Mouse (Mus musculus) embryo, embryonic 11 days (tissue): ENCODE results near the gene Mob3b.

Source experiments
- DNase-seq: peaks from one replicate; pipeline ENCODE4 v3.0.0-alpha.2; 2015

Gene Mob3b

DNA sequence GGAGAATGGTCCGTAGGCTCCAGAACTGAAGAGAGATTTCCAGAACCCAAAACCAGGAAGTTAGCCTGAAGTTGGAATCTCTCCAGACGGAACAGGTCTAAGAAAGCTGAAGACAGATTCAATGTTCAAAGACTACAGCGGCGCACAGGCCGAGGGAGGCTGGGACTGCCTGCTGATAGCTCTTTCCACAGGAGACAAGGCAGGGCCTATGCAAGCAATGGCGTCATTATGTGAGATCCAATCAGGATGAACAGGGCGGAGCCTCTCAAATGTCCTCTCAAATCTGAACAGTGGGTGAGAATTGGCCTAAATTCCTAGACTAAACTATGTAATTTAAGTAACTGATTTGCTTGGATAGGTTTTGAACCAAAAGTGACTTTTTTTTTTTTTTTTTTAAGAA lies 160.7 kb downstream of the Mob3b start:
- DNase-seq, result no peak

- DNase-seq, result no peak
Measured at GRCm38 (mm10) chr4:34993639-34993975, 163.7 kb downstream of the Mob3b start.

GRCm38 (mm10) chr4:34992866-34993638 lies 164.2 kb downstream of the Mob3b start:
- DNase-seq, result peak; percentile 70

GRCm38 (mm10) chr4:34991891-34992865 lies 165.1 kb downstream of the Mob3b start:
- DNase-seq, result peak; percentile 27

DNA sequence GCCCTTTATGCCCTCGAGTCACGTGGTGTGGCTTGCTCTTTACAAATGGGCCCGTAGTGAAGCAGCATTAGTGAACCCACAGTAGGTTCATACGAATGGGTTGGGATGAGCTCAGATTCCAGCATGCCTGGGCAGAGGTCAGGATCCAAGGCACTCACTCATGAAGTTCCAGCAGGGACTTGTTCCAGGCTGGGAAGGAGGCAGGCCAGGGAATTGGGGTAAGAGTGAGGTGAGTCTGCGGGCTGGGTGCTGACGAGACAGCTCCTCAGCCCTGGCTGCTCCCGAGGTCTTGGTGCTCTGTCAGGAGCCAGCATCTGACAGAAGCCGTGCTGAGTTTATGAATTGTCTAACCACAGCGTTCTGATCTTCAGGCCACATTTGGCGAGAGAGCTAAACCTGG lies 166.2 kb downstream of the Mob3b start:
- DNase-seq, result no peak

DNA sequence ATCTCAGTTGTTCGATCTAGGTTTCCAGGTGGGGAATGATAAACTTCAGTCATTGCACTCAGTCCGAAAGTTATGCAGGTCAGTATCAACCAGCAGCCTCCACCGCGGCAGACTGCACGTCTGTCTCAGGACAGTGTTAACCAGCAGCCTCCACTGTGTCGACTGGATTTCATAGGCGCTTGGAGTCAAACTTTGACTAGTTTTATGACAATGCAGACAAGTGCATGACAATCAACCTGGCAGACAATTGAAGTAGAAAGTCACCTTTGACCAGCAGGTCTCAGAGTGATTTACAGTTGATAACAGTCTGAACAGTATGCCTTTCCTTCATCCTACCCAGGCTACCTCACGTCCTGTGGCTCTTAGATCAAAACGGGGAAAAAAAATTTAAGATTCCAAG lies 166.6 kb downstream of the Mob3b start:
- no peak for DNase-seq

- DNase-seq, result no peak
Measured at GRCm38 (mm10) chr4:34987568-34987967, 169.7 kb downstream of the Mob3b start.

DNA sequence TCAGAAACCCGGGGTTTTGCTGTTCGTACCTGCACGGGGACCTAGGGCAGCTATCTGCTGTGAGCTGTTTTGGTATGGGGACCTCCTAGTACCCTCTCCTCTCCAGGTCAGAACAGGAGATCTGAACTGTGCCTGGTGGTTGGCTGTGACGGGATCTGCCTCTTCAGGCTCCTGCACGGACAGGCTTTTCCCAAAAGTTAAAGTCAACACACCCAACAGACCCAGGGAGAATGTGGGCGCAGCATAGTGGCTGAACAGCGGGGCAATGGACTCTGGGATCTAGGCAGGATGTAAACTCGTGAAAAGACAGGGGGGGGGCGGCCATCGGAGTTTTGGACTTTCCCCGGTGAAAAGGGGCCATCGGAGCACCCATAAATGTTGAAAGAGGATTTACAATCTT lies 170.2 kb downstream of the Mob3b start:
- DNase-seq, result no peak

- no peak for DNase-seq
Measured at GRCm38 (mm10) chr4:34986647-34987046, 170.6 kb downstream of the Mob3b start.

DNA sequence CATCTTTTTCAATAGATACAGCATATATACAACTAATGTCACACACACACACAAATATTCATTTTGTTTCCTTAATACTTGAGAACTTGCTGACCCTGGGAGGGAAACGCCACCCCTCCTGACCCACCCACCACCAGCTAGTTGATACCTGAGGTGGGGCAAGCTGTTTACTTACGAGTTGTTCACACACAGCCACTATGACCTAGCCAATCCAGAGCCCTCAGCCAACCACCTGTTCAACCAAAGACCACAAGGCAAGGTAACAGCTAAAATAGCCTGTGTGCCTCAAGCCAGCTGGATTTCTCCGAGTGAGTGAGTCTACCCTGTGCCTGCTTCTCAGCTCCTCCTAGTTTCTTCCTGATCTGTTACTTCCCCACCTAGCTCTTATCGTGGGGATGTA lies 172.9 kb downstream of the Mob3b start:
- DNase-seq, result no peak

GRCm38 (mm10) chr4:34983511-34983910 lies 173.8 kb downstream of the Mob3b start:
- no peak for DNase-seq

DNA sequence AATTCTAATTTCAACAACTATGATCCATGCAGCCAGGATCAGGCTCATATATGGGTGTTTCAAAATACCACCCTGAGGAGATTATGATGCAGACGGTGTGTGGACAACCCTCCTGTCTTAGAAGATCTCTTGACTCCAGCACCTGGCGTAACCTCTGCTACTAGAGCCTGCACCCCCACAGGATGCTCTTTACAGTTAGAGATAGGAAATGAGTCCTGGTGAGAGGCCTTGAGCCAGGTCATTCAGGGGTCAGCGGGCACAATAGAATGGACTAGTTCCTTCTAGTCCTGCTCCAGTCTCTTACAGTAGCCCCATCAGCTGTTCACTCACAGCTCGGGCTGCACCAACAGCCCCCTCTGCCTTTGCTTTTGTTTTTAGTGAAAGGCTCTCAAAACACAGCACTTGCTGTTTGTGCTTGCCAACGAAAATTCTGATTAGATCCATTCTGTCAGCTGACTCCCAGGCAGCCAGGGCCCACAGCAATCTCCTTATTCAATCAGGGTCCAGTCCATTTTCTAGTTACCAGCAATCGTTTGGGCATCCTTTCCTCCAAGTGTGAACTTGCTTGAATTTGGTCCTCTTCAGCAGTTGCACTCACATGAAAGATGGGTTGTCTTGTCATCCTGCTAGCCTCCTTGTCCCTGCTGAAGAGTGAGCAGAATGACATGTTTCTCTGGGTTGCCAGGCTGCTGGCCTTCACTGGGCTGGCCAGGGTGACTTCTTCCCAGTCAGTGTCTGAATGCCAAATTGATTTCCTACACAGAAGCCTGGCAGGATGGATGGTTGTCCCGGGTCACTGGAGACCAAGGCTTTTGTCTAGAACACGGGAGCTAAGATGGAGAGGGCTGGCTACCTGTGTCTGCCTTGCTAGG lies 175.7 kb downstream of the Mob3b start:
- no peak for DNase-seq

GRCm38 (mm10) chr4:34980461-34981039 lies 176.7 kb downstream of the Mob3b start:
- DNase-seq, result peak; percentile 24

- DNase-seq, result no peak
Measured at GRCm38 (mm10) chr4:34976916-34977702, 180.2 kb downstream of the Mob3b start.

DNA sequence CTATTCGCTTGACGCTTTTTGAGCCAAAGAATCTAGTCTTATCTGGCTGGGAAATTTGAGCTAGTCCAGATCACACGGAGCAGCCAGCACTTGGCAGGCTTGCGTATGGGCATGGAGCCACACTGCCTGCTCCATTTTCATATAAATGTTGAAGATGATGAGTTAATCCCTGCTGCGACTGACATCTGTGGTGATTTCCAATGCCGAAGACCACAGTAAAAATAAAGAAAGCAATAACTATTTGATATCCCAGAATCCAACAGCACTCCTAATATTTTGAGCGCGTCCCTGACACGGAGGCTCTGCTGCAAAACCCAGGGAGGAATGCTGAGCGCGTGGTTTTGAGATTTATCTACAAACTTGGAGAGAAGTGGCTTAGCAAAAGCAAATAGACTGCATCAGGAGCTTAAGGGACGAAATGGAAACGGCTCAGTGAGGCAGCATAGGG lies 180.9 kb downstream of the Mob3b start:
- DNase-seq, result no peak

DNA sequence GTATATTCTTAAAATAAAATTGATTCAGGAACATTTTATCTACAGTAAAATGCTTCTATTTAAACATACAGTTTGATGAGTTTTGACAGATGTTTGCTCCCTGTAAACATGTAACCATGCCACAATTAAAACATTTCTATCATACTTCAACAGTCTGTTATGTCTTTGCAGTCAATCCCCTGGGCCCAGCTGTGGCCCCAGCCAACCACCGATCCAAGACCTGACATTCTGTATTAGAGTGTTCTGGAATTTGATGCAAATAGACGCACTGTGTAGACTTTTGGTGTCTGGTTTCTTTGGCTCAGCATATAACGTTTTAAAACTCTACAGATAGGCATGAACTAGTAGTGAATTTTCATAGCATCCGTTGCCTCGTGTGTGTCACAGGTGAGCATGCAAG lies 182.5 kb downstream of the Mob3b start:
- no peak for DNase-seq

DNA sequence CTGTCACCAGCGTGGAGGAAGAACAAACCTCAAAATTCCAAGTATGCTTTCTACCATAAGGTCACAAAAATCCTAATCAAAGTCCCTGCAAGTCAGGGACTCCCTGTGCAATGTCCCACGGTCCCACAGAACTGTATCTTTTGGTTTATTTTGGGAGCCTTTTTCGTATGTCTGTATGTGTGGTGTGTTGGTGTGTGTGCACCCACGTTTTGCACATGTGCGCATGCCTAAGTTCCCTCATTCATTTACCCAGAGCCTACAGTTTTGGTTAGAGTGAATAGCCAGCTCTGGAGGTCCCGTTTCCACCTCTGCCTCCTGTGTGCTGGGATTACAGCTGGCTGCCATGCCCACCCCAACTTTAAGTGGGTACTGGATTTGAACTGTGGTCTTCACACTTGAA lies 189.7 kb downstream of the Mob3b start:
- DNase-seq, result no peak

GRCm38 (mm10) chr4:34966336-34966957 lies 190.8 kb downstream of the Mob3b start:
- DNase-seq, result no peak

GRCm38 (mm10) chr4:34964906-34965305 lies 192.4 kb downstream of the Mob3b start:
- DNase-seq, result no peak

GRCm38 (mm10) chr4:34963999-34964398 lies 193.3 kb downstream of the Mob3b start:
- no peak for DNase-seq
